Mouse (Mus musculus) thymus, postnatal 0 days (tissue): ENCODE measurements around the gene Ssu72. TPM values are rescaled to one million over a fixed set of nuclear protein-coding genes. Genes with fewer than 3 reads are reported as not detected.
A peak's percentile ranks its signal among the peaks of the same experiment; 100 is the strongest.
"Not testable (repeated sequence)": the region's sequence is repeated elsewhere in the genome, so short reads cannot be mapped to it uniquely, and the experiment has no call there.

Experiments
- DNase-seq: peaks from one replicate; pipeline ENCODE4 v3.0.0-alpha.2; 2015; ENCODE audit warnings: low spot score
- polyA plus RNA-seq: library from polyadenylated mRNA; unstranded; fragments of >200 nt; fragmentation: Nextera tagmentation; extraction: Ambion mirVana; gene quantifications from 2 replicates; pipeline ENCODE4 v1.2.1, GENCODE M21; 2015

Ssu72 gene
- polyA plus RNA-seq, result 194 and 202 TPM in 2 replicates

- peak; percentile 96 for DNase-seq
These were observed at the start of gene Ssu72 for GRCm38 (mm10) chr4:155704721-155705591. TSS of gene Ssu72 (plus strand) at chr4:155704800.

GRCm38 (mm10) chr4:155656214-155656751 lies 48.3 kb upstream of the Ssu72 start:
- no peak for DNase-seq

GRCm38 (mm10) chr4:155658961-155659360 lies 45.6 kb upstream of the Ssu72 start:
- no peak for DNase-seq

GRCm38 (mm10) chr4:155660641-155661040 lies 44.0 kb upstream of the Ssu72 start:
- DNase-seq, result no peak

- DNase-seq, result peak; percentile 24
These were observed 37.7 kb upstream of the Ssu72 start for GRCm38 (mm10) chr4:155666903-155667302.

GRCm38 (mm10) chr4:155668689-155669597 lies 35.7 kb upstream of the Ssu72 start, which contains the start of gene Mib2:
TSS of gene Mib2 (minus strand) at chr4:155669198.
- DNase-seq, result peak; percentile 99

- no peak for DNase-seq
These were observed 35.0 kb upstream of the Ssu72 start for GRCm38 (mm10) chr4:155669598-155670075.

- DNase-seq, result not testable (repeated sequence)
These were observed 34.4 kb upstream of the Ssu72 start for GRCm38 (mm10) chr4:155670236-155670635.

GRCm38 (mm10) chr4:155672082-155672481 lies 32.5 kb upstream of the Ssu72 start:
- DNase-seq, result no peak

- DNase-seq, result peak; percentile 34
These were observed 28.6 kb upstream of the Ssu72 start for GRCm38 (mm10) chr4:155675991-155676390.

- not testable (repeated sequence) for DNase-seq
These were observed 20.8 kb upstream of the Ssu72 start for GRCm38 (mm10) chr4:155683670-155684277.

GRCm38 (mm10) chr4:155687764-155688163 lies 16.8 kb upstream of the Ssu72 start:
- DNase-seq, result not testable (repeated sequence)

- DNase-seq, result no peak
These were observed 13.8 kb upstream of the Ssu72 start for GRCm38 (mm10) chr4:155690571-155691375.

GRCm38 (mm10) chr4:155692421-155692820 lies 12.2 kb upstream of the Ssu72 start:
- no peak for DNase-seq

GRCm38 (mm10) chr4:155694111-155694481 lies 10.5 kb upstream of the Ssu72 start, which contains the start of gene Fndc10:
TSS of gene Fndc10 (plus strand) at chr4:155694342.
- DNase-seq, result peak; percentile 54

GRCm38 (mm10) chr4:155694482-155695401 lies 9.9 kb upstream of the Ssu72 start:
- peak; percentile 87 for DNase-seq

- no peak for DNase-seq
These were observed 9.0 kb upstream of the Ssu72 start for GRCm38 (mm10) chr4:155695531-155696062.
